Mouse (Mus musculus): ENCODE results near the gene Hist1h2ab.

- TF ChIP-seq CTCF (IDR thresholded peaks at IDR 0.05 in 2 of 3, conservative IDR thresholded peaks at IDR 0.05 in 1 of 3; ENCODE audit: control insufficient read depth in 1 of 3, insufficient read depth in 1 of 3, low read depth in 2 of 3, low read length in 3 of 3, poor library complexity in 1 of 3, severe bottlenecking in 1 of 3), result no peak
- no peak for TF ChIP-seq POLR2AphosphoS5 (IDR thresholded peaks at IDR 0.05; ENCODE audit: borderline replicate concordance, low read depth, low read length)
- TF ChIP-seq RCOR1 (IDR thresholded peaks at IDR 0.05; ENCODE audit: low read depth, low read length), result no peak
- no peak for TF ChIP-seq GABPA (IDR thresholded peaks at IDR 0.05; ENCODE audit: low read depth, low read length)
- TF ChIP-seq POLR2A (IDR thresholded peaks at IDR 0.05; ENCODE audit: control insufficient read depth in 1 of 2, insufficient read depth in 1 of 2, low read depth in 1 of 2, low read length in 2 of 2, poor library complexity in 1 of 2), result no peak
- no peak for TF ChIP-seq NELFE (IDR thresholded peaks at IDR 0.05; ENCODE audit: low read depth, low read length)
- no peak for TF ChIP-seq ZNF384 (IDR thresholded peaks at IDR 0.05; ENCODE audit: low read depth, low read length)
- TF ChIP-seq POLR2AphosphoS2 (IDR thresholded peaks at IDR 0.05; ENCODE audit: low read length), result no peak
- TF ChIP-seq UBTF (IDR thresholded peaks at IDR 0.05; ENCODE audit: borderline replicate concordance, insufficient read depth, low read depth, low read length), result no peak
- no peak for TF ChIP-seq MXI1 (IDR thresholded peaks at IDR 0.05; ENCODE audit: low read depth, low read length)
- no peak for TF ChIP-seq MEF2A (IDR thresholded peaks at IDR 0.05; ENCODE audit: extremely low read depth, insufficient replicate concordance, low read depth, low read length, poor library complexity, severe bottlenecking)
- TF ChIP-seq ELF1 (IDR thresholded peaks at IDR 0.05; ENCODE audit: low read depth, low read length), result no peak
- TF ChIP-seq GATA1 (IDR thresholded peaks at IDR 0.05; ENCODE audit: low read depth, low read length), result peak; percentile 30; the same call in 1 of the 2 replicates
Observed at GRCm38 (mm10) chr13:23768834-23769397, 18.0 kb downstream of the Hist1h2ab start.

Measured in MEL (cell line).